Mouse (Mus musculus): Measurements from ENCODE around the gene Tpo.

GRCm38 (mm10) chr12:30017131-30017530 lies 115.3 kb downstream of the Tpo start:
- TF ChIP-seq CTCF (conservative IDR thresholded peaks at IDR 0.05; ENCODE audit: low read length) (no peak), NANOG (IDR thresholded peaks at IDR 0.05; ENCODE audit: borderline replicate concordance, low read length) (no peak), POU5F1 (IDR thresholded peaks at IDR 0.05; ENCODE audit: borderline replicate concordance, low read length) (no peak)

Data from E14TG2a.4 (cell line).